Mouse (Mus musculus) left cerebral cortex, adult 9 months (tissue): ENCODE data around the gene Areg.

Experiments used
- DNase-seq, 2 experiments: peaks; one replicate each; pipeline ENCODE4 v3.0.0; 2022; ENCODE audit warnings: low spot score in 2 of 2

Areg gene

GRCm38 (mm10) chr5:91166601-91167000, 27.2 kb downstream of the Areg start:
- DNase-seq: no peak

GRCm38 (mm10) chr5:91176397-91176796, 37.0 kb downstream of the Areg start:
- no peak for DNase-seq

GRCm38 (mm10) chr5:91194572-91194971, 55.2 kb downstream of the Areg start:
- no peak for DNase-seq
